Mouse (Mus musculus): Measurements from ENCODE around the gene Lgals1. TPM values are rescaled to one million over a fixed set of nuclear protein-coding genes. Genes with fewer than 3 reads are reported as not detected.
A peak's percentile ranks its signal among the peaks of the same experiment; 100 is the strongest.

Gene Lgals1
- total and polyA plus RNA-seq, 3 experiments: 637 to 805 (median 735) TPM

GRCm38 (mm10) chr15:78898507-78899001, 28.0 kb upstream of the Lgals1 start:
- in situ Hi-C loops (cut with MboI; ENCODE audit: low pct_ligation_motif_present, low pct_unique_long_range_greater_than_20kb, low sequenced_read_pairs): no loop called here
- peaks cover 2 to 32% of the 10 kb centered on the region in 2 experiments for H3K36me3 ChIP-seq (replicated peaks in 1 of 2; ENCODE audit: control insufficient read depth in 1 of 2, insufficient read depth in 1 of 2, low read length in 1 of 2)

GRCm38 (mm10) chr15:78899409-78899739, 27.2 kb upstream of the Lgals1 start, which contains the start of gene Gm49510:
TSS of gene Gm49510 (plus strand) at chr15:78899667.
- dilution Hi-C loops (cut with MboI; ENCODE audit: extremely low pct_ligation_motif_present, extremely low pct_unique_long_range_greater_than_20kb, low sequenced_read_pairs) (no loop called here), in situ Hi-C loops (cut with MboI; ENCODE audit: low pct_ligation_motif_present, low pct_unique_long_range_greater_than_20kb, low sequenced_read_pairs) (no loop called here)
- Histone ChIP-seq H3K36me3 (replicated peaks in 1 of 2; ENCODE audit: control insufficient read depth in 1 of 2, insufficient read depth in 1 of 2, low read length in 1 of 2) (peaks cover 7 to 35% of the 10 kb centered on the region in 2 experiments), H3K27ac (ENCODE audit: insufficient read depth, low read depth) (peak within 1 kb of the TSS; percentile 51), H3K4me2 (ENCODE audit: insufficient read depth, low read depth, poor library complexity, severe bottlenecking) (peak within 1 kb of the TSS; percentile 81), H3K27me3 (replicated peaks) (no peaks in the 10 kb centered on the region), H3K9me3 (replicated peaks; ENCODE audit: low read length) (no peaks in the 10 kb centered on the region), H3K9ac (ENCODE audit: insufficient read depth, low read depth) (peak within 1 kb of the TSS; percentile 49), H3K79me2 (replicated peaks; ENCODE audit: control insufficient read depth, extremely low read depth, insufficient read depth, poor library complexity, severe bottlenecking) (no peaks in the 10 kb centered on the region; the same call in 1 of the 2 replicates), H3K4me3 (replicated peaks in 1 of 3; ENCODE audit: low read depth in 2 of 3, low read length in 2 of 3, poor library complexity in 1 of 3) (peak within 1 kb of the TSS; percentile 70 to 95 (median 83)), H3K4me1 (ENCODE audit: control insufficient read depth in 1 of 2, insufficient read depth in 2 of 2) (peaks cover 25 to 82% of the 10 kb centered on the region in 2 experiments)
- DNase-seq (ENCODE audit: extremely low read depth): peak; percentile 59
- no peak for TF ChIP-seq MYC (IDR thresholded peaks at IDR 0.05; ENCODE audit: low read depth, low read length)
- no peak for TF ChIP-seq HCFC1 (IDR thresholded peaks at IDR 0.05; ENCODE audit: low read depth, low read length)
- peak; percentile 66; the same call in 1 of the 2 replicates for TF ChIP-seq MAZ (IDR thresholded peaks at IDR 0.05; ENCODE audit: low read depth, low read length)
- TF ChIP-seq MXI1 (IDR thresholded peaks at IDR 0.05; ENCODE audit: low read depth, low read length): no peak
- no peak for TF ChIP-seq ETS1 (conservative IDR thresholded peaks at IDR 0.05; ENCODE audit: low read depth, low read length)
- 0 out of 2 replicates have a peak, but pooled peaks have one; percentile 13 for TF ChIP-seq TCF12 (IDR thresholded peaks at IDR 0.05; ENCODE audit: low read depth, low read length)
- TF ChIP-seq ZC3H11A (IDR thresholded peaks at IDR 0.05; ENCODE audit: low read depth, low read length): no peak

More at GRCm38 (mm10) chr15:78898507-78899001, 28.0 kb upstream of the Lgals1 start:
- Histone ChIP-seq H3K9ac (ENCODE audit: insufficient read depth, low read depth) (peak overlapping the region; percentile 49; the same call in 1 of the 2 replicates), H3K4me2 (ENCODE audit: insufficient read depth, low read depth, poor library complexity, severe bottlenecking) (peak overlapping the region; percentile 81), H3K79me2 (replicated peaks; ENCODE audit: control insufficient read depth, extremely low read depth, insufficient read depth, poor library complexity, severe bottlenecking) (no peaks in the 10 kb centered on the region; the same call in 1 of the 2 replicates), H3K4me3 (replicated peaks in 1 of 3; ENCODE audit: low read depth in 2 of 3, low read length in 2 of 3, poor library complexity in 1 of 3) (peak overlapping the region; percentile 18 to 95 (median 58)), H3K4me1 (ENCODE audit: control insufficient read depth in 1 of 2, insufficient read depth in 2 of 2) (peaks cover 32 to 82% of the 10 kb centered on the region in 2 experiments), H3K9me3 (replicated peaks; ENCODE audit: low read length) (no peaks in the 10 kb centered on the region), H3K27ac (ENCODE audit: insufficient read depth, low read depth) (no peak overlapping the region), H3K27me3 (replicated peaks) (no peaks in the 10 kb centered on the region)
- TF ChIP-seq SMC3 (IDR thresholded peaks at IDR 0.05; ENCODE audit: low read depth, low read length) (no peak), CHD2 (IDR thresholded peaks at IDR 0.05; ENCODE audit: low read length) (peak; percentile 51; the same call in 1 of the 2 replicates), ZKSCAN1 (IDR thresholded peaks at IDR 0.05; ENCODE audit: borderline replicate concordance, low read depth, low read length) (peak; percentile 95), NRF1 (IDR thresholded peaks at IDR 0.05; ENCODE audit: low read depth, low read length) (no peak), UBTF (IDR thresholded peaks at IDR 0.05; ENCODE audit: low read depth, low read length) (0 out of 2 replicates have a peak, but pooled peaks have one; percentile 19), ELF1 (IDR thresholded peaks at IDR 0.05; ENCODE audit: low read depth, low read length) (0 out of 2 replicates have a peak, but pooled peaks have one; percentile 24)
- DNase-seq (ENCODE audit: extremely low read depth): peak; percentile 51
- dilution Hi-C loops (cut with MboI; ENCODE audit: extremely low pct_ligation_motif_present, extremely low pct_unique_long_range_greater_than_20kb, low sequenced_read_pairs): no loop called here

Measured in CH12.LX (cell line).